Mouse (Mus musculus): ENCODE measurements around the gene Cblc.

- no peak for TF ChIP-seq EP300 (optimal IDR thresholded peaks at IDR 0.05)
- no peak for TF ChIP-seq CTCF (IDR thresholded peaks at IDR 0.05; ENCODE audit: low read depth)
Observed at GRCm38 (mm10) chr7:19844521-19845171, 48.0 kb upstream of the Cblc start.

Data from stomach, postnatal 0 days (tissue).